Mouse (Mus musculus) testis, adult 2 months (tissue): ENCODE results near the gene Mep1a.

Experiments used
- CTCF ChIP-seq: fragments of 200-500 bp; IDR thresholded peaks from 2 replicates; pipeline ENCODE4 v1.5.1; 2012; ENCODE audit warnings: low read depth, mild to moderate bottlenecking, inconsistent platforms, low read length, moderate library complexity; ENCODE audit not compliant: control insufficient read depth, insufficient read depth, insufficient replicate concordance
- POLR2A ChIP-seq: fragments of 200-500 bp; IDR thresholded peaks from 2 replicates; pipeline ENCODE4 v1.6.1; 2012; ENCODE audit warnings: low read depth, mild to moderate bottlenecking, inconsistent platforms, low read length, moderate library complexity; ENCODE audit not compliant: control insufficient read depth

DNA sequence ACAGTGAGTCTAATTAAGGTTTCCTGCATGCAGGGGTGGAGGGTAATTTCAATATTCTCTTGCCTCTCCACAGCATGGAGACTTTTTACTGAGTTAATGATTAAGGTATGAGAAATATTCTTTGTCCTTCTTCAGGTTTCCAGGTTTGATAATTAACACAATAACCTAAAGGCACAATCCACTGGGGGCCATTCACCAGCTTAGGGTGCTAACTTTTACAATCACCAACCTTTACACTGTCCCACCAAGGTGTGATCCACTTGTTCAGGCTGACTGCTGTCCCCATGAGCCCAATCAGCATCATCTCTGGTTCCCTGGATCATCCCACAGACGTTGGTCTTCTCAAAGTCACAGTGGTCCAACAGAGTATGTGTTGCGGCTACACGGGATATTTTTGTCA is 16.6 kb downstream of the Mep1a start:
- TF ChIP-seq POLR2A (no peak), CTCF (no peak)
